Mouse (Mus musculus): Measurements from ENCODE around the gene Wdr70.

DNA sequence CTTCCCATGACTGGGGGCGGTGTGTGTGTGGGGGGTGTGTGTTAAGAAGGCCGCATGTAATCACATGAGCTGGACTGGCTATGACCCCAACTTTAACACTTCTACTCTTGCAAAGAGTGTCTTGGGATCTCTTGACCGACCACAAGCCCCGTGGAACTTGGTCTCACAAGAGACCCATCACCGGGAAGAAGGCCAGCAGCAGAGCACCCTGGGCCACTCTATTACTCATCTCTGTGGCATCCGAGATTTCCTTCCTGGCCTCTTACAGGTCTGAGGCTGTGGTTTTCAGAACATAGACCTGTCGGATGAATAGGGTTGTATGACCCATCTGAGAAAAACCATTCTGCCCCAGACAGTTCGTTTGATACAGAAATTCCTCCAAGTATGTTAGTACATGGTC lies 212.4 kb downstream of the Wdr70 start:
- no peak for TF ChIP-seq CTCF (IDR thresholded peaks at IDR 0.05)
- no peak for TF ChIP-seq EP300 (IDR thresholded peaks at IDR 0.05)
